Mouse (Mus musculus) ES-Bruce4 (cell line): ENCODE data around the gene Zfp174.

Source experiments
- CTCF ChIP-seq: IDR thresholded peaks from one replicate; pipeline ENCODE4 v1.8.1; 2011; ENCODE audit warnings: low read depth, low read length
- EP300 ChIP-seq: IDR thresholded peaks from 2 replicates; pipeline ENCODE4 v1.6.1; 2011; ENCODE audit warnings: low read depth, low read length; ENCODE audit not compliant: insufficient read depth
- POLR2A ChIP-seq: IDR thresholded peaks from one replicate; pipeline ENCODE4 v1.8.1; 2011; ENCODE audit warnings: low read length; ENCODE audit not compliant: insufficient read depth

- TF ChIP-seq EP300 (0 out of 2 replicates have a peak, but pooled peaks have one; percentile 24), CTCF (no peak), POLR2A (no peak)
These were observed 4.1 kb upstream of the Zfp174 start for GRCm38 (mm10) chr16:3842989-3843388.
